Mouse (Mus musculus): ENCODE data around the gene Trim28. TPM values are rescaled to one million over a fixed set of nuclear protein-coding genes. Genes with fewer than 3 reads are reported as not detected.
"Not testable (repeated sequence)": the region's sequence is repeated elsewhere in the genome, so short reads cannot be mapped to it uniquely, and the experiment has no call there.

The Trim28 gene
- total RNA-seq, 4 experiments from 2014 or later = 218 to 241 (median 229) TPM

GRCm38 (mm10) chr7:13059536-13059935, 60.6 kb downstream of the Trim28 start:
- DNase-seq (ENCODE audit: low spot score in 2 of 2) = no peak

GRCm38 (mm10) chr7:13063399-13063798, 64.5 kb downstream of the Trim28 start:
- not testable (repeated sequence) for DNase-seq (ENCODE audit: low spot score in 2 of 2)

GRCm38 (mm10) chr7:13072293-13072692, 73.4 kb downstream of the Trim28 start:
- DNase-seq (ENCODE audit: low spot score in 2 of 2) = no peak

Other genes with a start within 250 kb of the Trim28 start
- gene Zscan18, start 195.5 kb upstream of the Trim28 start, total RNA-seq (2022) = 10 to 100 TPM; 21.9 to 27.0 (median 22.9) TPM
- gene Zfp329, start 180.3 kb upstream of the Trim28 start, total RNA-seq (2022) = 10 to 100 TPM; 17.4 to 25.3 (median 19.4) TPM
- 10 to 100 TPM; 13.5 to 18.4 (median 14.9) TPM for gene Zfp110, start 164.4 kb upstream of the Trim28 start, total RNA-seq (2022)
- 1 to 10 TPM; 7.2 to 8.7 (median 7.8) TPM for gene Zfp128, start 117.9 kb upstream of the Trim28 start, total RNA-seq (2022)
- gene Zscan22, start 101.3 kb upstream of the Trim28 start, total RNA-seq (2022) = 10 to 100 TPM; 12.7 to 15.0 (median 13.7) TPM
- 100 to 1,000 TPM; 432 to 451 (median 444) TPM for gene Rps5, start 76.8 kb upstream of the Trim28 start, total RNA-seq (2022)
- gene Rnf225, start 71.7 kb upstream of the Trim28 start, total RNA-seq (2022) = 1 to 10 TPM in 3 of 4 experiments, under 1 TPM in 1; 0.98 to 1.5 (median 1.2) TPM
- gene Zfp324, start 33.3 kb upstream of the Trim28 start, total RNA-seq (2022) = 10 to 100 TPM in 1 of 4 experiments, 1 to 10 TPM in 3; 9.2 to 10.1 (median 9.7) TPM
- gene Zfp446, start 21.3 kb upstream of the Trim28 start, total RNA-seq (2022) = 10 to 100 TPM in 1 of 4 experiments, 1 to 10 TPM in 3; 6.7 to 10.2 (median 8.6) TPM
- gene Slc27a5, start 922 bp upstream of the Trim28 start, total RNA-seq (2022) = under 1 TPM in 1 of 4 experiments, not detected in 3; 0.37 TPM
- 10 to 100 TPM; 34.2 to 36.9 (median 34.3) TPM for gene Zbtb45, start 10.9 kb downstream of the Trim28 start, total RNA-seq (2022)
- 100 to 1,000 TPM; 152 to 158 (median 152) TPM for gene Chmp2a, start 35.7 kb downstream of the Trim28 start, total RNA-seq (2022)
- 100 to 1,000 TPM; 220 to 248 (median 229) TPM for gene Ube2m, start 39.2 kb downstream of the Trim28 start, total RNA-seq (2022)
- gene Mzf1, start 55.6 kb downstream of the Trim28 start, total RNA-seq (2022) = 10 to 100 TPM; 12.2 to 14.3 (median 13.1) TPM
- under 1 TPM in 1 of 4 experiments, not detected in 3; 0.05 TPM for gene Vmn1r85, start 96.1 kb downstream of the Trim28 start, total RNA-seq (2022)
- not detected for gene Vmn1r86, start 120.8 kb downstream of the Trim28 start, total RNA-seq (2022)
- gene Vmn1r87, start 141.0 kb downstream of the Trim28 start, total RNA-seq (2022) = not detected
- under 1 TPM; 0.11 to 0.22 (median 0.17) TPM for gene Vmn1r88, start 160.5 kb downstream of the Trim28 start, total RNA-seq (2022)
- gene Vmn1r89, start 213.9 kb downstream of the Trim28 start, total RNA-seq (2022) = not detected

Measured in left cerebral cortex, adult 8-10 months (tissue).